Mouse (Mus musculus) left cerebral cortex, postnatal 4 days (tissue): ENCODE data around the gene Galr3. TPM values are rescaled to one million over a fixed set of nuclear protein-coding genes. Genes with fewer than 3 reads are reported as not detected.
"Not testable (repeated sequence)": the region's sequence is repeated elsewhere in the genome, so short reads cannot be mapped to it uniquely, and the experiment has no call there.

Source experiments
- DNase-seq: peaks from one replicate; pipeline ENCODE4 v3.0.0-alpha.2; 2022
- intact Hi-C: fragments of 180-260 bp; cut with DNase I; formaldehyde crosslinking; loops from one replicate; pipeline ENCODE4 v1.15.1; 2025
- total RNA-seq, 2 experiments: library from RNA; stranded (reverse); gene quantifications; 2 replicates each; pipeline ENCODE4 v1.2.3; 2021

Gene Galr3
- 1 to 10 TPM in 1 of 2 experiments, not detected in 1; 1.0 TPM for total RNA-seq

DNA sequence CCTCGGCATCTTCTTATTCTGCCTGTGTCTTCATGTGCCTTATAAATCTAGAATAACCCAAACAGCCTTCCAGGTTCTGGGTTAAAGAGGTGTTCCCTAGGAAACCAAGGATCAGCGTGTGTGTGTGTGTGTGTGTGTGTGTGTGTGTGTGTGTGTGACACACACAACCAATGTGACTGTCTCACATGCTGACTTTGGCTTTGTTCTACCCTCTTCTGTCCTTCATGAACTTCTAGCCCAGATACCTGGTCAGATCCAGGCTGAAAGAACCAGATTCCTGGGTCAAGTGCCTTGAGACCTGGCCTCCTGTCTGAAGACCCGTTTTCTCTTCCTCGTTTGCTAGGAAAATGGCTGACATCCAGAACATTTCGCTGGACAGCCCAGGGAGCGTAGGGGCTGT lies at the start of gene Galr3:
Galr3 (plus strand) TSS at position 301 of the 400 bp plus-strand sequence.
- intact Hi-C loops = no loop called here
- no peak for DNase-seq

DNA sequence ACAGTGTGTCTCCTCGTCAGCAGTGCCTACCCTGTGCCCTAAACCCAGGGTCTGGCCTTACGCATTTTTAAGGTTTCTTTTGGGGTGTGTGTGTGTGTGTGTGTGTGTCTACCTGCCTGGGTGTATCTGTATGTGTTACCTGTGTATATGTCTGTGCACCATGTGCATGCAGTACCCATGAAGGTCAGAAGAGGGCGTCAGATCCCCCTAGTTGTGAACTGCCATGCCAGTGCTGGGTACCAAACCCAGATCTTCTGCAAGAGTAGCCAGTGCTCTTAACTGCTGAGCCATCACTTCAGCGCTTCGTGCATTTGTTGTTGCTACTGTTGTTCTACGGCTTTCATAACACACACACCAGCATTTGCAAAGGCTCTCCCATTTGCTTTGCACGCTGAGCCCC lies 49.5 kb upstream of the Galr3 start:
- no peak for DNase-seq
- intact Hi-C loops = no loop called here

DNA sequence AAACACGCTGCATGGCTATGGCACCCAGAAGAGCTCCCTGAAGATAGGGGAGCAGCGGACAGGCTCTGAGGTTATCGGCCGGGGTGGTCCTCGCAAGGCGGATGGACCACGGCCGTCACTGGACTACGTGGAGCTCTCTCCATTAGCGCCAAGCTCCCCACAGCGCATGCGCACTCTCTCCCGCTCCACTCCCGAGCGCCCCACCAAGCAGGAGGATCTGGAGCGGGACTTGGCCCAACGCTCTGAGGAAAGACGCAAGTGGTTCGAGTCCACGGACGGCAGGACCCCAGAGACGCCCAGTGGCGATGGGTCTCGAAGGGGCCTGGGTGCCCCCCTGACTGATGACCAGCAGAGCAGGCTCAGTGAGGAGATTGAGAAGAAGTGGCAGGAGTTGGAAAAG lies 48.8 kb upstream of the Galr3 start:
- intact Hi-C loops = no loop called here
- DNase-seq = no peak

DNA sequence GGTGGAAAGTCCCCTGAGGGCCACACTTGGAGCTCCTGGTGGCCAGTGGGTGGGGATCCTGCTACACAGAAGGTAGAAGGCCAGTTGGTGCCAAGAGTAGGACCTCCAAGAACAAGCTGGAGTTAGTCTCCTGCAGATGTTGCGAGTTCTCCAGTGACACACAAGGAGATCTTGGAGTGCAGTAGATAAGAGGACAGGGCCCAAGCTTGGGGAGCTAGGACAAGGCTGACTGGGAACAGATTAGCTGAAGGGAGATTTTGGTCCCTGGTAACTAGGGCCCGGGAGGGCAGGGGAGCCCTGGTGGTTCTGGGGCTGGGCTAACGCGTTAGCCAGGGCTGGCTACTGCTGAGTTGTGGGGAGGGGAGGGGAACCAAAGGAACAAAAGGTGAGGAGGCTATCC lies 45.8 kb upstream of the Galr3 start:
- DNase-seq = no peak
- intact Hi-C loops = no loop called here

DNA sequence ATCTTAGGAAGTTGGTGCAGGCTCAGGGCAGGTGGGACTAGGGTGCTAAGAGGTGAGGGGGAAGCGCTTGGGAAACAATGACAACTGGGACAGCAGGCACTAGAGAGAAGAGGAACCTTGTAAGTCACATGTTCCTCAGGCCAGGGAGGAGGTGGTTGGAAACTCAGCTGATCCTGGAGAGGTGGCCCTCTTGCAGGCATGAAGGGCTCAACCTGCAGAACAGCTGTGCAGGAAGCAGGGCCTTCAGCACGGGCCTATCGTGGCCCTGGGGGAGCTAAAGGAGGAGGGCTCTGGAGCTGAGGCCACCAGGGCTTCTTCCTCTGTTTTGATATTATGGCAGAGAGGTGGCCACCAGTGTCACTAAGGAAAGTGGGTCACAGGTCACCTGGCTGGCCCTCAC lies 45.0 kb upstream of the Galr3 start:
- DNase-seq = no peak
- intact Hi-C loops = no loop called here

DNA sequence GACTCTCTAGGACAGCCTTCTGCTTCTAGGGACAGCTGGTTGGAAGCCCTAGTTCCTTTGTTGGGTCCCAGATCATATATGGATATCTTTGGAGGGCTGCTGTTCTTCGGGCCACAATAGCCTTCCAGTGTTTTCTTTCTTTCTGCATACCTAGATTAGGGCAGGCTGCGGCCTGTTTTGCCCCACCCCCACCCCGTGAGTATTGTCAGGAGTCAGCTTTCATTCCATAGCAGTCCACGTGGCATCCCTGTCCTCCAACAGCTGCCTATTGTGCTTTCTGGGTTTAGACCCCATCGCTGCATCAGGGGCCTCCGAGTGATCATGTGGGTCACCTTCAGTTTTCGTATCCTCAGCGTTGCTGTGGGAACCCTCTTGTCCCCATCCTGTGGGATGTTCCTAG lies 43.3 kb upstream of the Galr3 start:
- intact Hi-C loops = no loop called here

DNA sequence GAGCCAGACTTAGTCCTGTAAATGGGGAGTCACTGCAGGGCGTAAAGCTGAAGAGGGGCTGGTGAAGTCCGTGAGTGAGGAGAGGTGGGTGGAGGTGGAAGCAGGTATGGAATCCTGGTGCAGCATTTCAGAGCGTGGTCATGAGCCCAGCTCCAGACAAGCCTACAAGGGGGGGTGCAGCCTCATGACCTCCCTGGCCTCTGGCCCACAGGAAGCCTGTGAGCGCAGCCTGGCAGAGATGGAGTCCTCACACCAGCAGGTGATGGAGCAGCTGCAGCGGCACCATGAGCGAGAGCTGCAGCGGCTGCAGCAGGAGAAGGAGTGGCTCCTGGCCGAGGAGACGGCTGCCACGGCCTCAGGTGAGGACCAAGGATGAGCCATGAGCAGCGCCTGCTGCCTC lies 42.1 kb upstream of the Galr3 start:
- peak; percentile 21 for DNase-seq
- intact Hi-C loops = no loop called here

More for the DNA sequence above, 43.3 kb upstream of the Galr3 start:
- no peak for DNase-seq

DNA sequence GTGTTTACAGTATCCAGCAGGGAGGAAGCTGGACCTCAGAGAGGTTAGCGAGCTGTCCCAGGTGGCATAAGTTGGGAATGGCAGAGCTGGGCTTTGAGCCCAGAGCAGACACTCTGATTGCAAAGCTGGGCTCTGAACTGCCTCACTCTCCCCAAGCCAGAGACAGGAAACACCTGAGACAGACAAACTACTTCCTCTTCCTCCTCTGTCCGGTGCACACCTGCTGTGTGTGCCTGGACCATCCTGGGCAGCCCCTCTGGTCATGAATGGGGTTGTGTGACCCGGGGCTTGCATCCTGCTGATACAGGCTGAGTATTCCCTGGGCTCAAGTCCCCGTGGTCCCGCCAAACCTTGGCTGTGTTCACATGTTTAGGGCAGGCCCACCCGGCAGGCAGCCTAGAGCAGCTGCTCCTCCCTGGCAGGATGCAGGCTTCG lies 41.3 kb upstream of the Galr3 start:
- intact Hi-C loops = no loop called here
- DNase-seq = peak; percentile 71

DNA sequence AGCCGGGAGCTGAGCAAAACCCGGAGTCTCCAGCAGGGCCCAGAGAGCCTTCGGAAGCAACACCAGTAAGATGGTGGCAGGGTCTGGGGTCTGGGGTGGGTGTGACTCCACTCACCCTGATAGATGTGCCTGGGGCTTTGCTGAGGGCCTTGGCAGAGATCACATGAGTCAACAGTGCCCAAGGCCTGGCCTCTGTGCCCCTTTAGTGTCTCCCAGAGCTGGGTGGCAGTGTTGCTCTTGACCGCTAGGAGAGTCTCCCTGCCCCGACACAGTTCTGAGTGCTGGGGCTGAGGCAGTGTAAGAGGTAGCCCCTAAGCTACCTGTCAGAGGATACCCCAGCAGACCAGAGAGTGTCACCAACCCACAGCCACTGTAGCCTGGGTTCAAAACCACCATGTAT lies 40.1 kb upstream of the Galr3 start:
- intact Hi-C loops = no loop called here
- DNase-seq = no peak

DNA sequence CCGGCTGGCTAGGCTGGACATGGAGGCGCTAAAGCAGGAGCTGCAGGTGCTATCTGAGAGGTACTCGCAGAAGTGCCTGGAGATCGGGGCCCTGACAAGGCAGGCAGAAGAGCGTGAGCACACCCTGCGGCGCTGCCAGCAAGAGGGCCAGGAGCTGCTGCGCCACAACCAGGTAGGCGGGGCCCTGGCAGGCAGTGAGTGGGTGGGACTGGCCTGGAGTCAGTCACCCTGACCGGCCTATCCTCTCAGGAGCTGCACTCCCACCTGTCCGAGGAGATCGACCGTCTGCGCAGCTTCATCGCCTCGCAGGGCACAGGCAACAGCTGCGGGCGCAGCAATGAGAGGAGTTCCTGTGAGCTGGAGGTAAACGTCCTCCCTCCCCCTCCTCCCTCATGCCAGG lies 39.6 kb upstream of the Galr3 start:
- intact Hi-C loops = no loop called here
- peak; percentile 39 for DNase-seq

DNA sequence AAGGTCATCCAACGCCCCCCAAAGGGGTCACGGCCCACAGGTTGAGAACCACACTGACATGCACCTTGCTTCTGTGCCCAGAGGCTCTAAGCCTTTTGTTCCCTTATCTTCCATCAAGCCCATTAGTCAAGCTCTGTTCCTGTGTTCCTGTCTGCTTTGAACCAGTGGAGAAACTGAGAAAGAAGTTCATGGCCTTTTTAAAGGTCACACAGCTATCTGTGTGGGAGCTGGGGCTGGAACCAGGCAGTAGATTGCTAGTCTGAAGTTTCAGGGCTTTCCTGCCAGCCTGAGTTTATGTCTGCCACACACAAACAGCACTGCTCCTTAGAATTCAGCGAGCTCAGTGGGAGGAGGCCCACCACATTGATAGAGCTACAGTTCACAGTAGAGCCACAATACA lies 38.6 kb upstream of the Galr3 start:
- DNase-seq = no peak
- intact Hi-C loops = no loop called here

DNA sequence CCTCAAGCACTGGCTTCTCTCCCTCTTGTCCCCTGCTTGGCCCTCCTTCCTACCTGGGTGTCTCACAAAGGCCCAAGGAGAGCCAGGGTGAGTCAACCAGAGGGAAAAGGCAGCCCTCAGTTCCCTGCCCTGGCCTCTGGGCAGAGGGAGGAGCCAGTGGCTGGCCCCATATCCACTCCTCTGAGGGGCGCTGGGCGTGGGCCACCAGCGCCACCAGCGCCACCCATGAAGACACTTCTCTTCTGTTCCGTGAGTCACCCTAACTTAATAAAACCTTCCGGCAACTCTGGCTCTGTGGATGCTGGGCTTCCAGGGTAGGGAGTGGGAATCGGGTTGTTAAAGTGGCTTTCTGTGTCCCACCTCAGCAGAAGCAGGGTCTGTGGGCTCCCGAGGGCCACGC lies 36.1 kb upstream of the Galr3 start:
- no peak for DNase-seq
- intact Hi-C loops = no loop called here

DNA sequence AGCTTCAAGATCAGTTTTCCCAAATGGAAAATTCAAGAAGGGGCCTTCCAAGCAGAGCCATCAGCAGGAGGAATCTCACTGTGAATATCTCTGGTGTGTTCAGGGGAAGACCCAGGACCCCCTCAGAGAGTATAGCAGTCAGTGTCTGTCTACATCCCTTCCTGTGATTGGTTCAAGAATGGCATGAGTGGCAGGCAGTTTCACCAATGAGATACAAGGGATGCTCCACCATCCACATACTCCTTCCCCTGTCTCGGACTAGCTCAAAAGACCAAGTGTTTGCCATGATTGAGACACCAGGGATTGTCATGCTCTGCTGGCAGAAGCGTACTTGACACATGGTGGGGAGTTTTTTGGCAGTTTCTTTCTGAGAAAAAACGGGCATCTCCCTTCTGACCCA lies 35.0 kb upstream of the Galr3 start:
- DNase-seq = peak; percentile 64
- intact Hi-C loops = no loop called here

DNA sequence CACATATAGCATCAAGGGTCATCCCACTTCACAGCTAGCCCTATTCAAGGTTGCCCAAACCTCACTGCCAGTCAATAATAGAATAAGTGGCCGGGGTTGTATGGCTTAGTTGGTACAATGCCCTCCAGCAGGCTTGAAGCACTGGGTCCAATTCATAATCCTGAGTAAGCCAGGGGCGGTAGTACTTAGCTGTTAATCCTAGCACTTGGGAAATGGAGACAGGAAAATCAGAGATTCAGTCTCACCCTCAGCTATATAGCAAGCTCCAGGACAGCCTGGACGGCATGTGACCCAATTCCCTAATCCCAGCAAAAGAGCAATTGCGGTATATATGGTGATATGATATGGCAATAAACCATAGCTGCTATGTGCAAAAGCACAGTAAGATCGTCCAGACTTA lies 34.6 kb upstream of the Galr3 start:
- intact Hi-C loops = no loop called here
- DNase-seq = no peak

DNA sequence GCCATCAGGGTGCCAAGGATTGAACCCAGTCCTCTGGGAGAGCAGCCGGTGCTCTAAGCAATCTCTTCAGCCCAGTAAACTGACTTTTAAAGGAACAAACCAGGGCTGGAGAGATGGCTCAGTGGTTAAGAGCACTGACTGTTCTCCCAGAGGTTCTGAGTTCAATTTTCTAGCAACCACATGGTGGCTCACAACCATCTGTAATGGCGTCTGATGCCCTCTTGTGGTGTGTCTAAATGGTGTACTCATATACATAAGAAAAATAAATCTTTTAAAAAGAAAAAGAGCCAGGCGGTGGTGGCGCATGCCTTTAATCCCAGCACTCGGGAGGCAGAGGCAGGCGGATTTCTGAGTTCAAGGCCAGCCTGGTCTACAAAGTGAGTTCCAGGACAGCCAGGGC lies 33.8 kb upstream of the Galr3 start:
- intact Hi-C loops = not testable (repeated sequence)

DNA sequence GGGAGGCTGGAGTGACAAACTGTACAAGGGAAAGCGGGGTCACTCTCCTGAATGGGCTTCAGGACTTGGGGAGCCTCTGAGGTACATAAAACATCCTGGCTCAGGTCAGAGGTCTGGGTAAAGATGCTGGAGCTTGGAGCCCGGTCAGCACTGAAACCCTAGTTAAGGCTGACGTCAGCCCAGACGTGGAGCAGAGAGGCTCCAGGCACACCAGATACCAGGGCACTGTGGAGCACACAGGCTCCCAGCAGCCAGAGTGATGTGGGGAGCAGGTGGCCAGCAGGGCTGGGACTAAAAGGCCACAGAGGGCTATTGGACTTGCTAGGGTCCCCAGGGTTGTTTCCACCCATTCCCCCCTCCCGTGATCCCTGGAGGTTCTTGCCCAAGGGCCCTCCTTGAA lies 32.0 kb upstream of the Galr3 start:
- DNase-seq = no peak
- intact Hi-C loops = no loop called here

More for the DNA sequence above, 33.8 kb upstream of the Galr3 start:
- not testable (repeated sequence) for DNase-seq

DNA sequence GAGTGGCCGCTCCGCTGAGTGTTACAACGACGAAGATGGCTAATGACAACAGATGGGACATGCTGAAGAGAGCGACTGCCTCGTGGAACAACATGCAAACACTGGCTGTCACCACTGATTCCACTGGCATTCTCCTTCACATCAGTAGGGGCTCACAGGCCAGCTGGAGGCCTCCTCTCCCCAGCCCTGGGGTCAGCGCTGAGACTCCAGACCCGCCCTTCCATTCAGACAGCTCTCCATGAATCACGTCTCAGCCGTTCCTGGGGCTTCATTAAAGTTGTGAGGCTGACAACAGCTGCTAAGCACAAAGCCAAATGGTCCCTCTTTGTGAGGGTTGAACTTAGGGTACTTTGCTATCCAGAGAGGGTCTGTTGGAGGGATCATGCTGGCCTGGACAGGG lies 30.1 kb upstream of the Galr3 start:
- intact Hi-C loops = no loop called here
- DNase-seq = no peak

DNA sequence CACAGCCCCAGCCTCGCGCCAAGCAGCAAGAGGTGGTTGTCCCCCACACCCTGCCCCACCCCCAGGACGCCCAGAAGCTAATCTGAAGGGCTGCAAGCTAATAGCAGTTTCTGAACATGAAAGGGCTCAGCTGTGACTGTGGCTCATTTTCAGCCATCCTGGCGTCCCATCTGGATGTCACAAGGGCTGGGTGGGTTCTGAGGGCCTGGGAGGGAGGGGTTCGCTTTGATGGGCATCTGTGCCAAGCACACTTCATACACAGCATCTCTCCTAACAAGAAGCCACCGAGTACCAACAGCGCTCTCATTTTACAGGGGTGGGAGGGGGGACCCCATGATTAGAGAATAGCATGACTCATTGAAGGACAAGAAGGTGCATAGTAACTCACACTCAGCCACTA lies 28.3 kb upstream of the Galr3 start:
- peak; percentile 79 for DNase-seq
- intact Hi-C loops = no loop called here

DNA sequence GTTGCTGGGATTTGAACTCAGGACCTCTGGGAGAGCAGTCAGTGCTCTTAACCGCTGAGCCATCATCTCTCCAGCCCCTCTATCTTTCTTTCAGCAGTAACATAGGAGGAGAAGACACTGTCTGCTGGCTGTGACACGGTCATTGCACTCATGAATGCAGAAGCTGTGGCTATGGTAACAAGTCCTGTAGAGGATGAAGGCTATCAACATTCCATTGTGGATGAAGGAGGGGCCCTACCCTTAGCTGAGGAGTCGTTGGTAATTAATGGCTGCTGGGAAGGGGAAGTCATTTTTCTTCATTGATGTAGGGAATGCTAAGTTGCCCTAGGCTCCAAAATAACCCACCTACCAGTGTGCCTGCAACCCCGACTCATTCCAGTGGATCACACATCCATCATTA lies 23.5 kb upstream of the Galr3 start:
- DNase-seq = no peak
- intact Hi-C loops = no loop called here

DNA sequence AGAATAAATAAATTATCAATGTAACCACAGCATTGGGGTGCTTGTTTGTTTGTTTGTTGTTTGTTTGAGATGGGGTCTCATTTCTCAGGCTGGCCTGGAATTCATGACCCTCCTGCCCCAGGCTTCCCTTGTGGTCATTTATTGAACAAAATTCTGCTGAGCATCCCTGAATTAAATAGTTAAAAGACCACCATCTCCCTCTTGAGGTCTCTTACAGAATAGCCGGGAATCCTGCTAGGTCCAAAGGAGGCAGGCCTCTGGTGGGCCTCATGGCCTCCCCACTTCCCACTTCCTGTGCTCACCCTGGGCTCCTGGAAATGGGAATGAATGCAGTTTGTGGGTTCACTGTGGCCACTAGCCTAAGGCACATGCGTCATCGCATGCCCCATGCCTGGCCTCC lies 22.8 kb upstream of the Galr3 start:
- intact Hi-C loops = no loop called here
- no peak for DNase-seq

DNA sequence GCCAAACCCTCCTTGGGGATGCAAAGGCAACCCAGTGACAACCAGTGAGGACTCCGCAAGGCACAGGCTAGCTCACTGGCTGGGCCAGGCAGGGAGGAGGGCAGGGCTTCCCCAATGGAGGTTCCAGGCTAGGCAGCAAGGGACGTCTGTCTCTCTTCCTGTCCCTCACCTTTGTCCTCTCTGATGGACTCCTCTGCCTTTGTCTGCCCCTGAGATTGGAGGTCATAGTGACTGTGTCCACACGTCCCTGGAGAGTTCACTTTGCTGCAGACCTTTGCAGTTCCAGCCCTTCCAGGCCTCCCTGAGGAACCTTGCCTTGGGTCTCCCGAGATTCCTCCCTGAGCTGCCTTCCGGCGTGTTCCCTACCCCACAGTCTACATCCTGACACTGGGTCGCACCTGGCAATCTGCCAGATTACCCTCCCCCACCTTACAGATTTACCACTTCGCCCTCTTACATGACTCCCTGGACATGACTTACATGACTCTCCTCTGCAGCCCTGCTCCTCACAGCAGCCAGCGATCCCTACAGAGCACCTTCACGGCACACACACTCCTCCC lies 18.9 kb upstream of the Galr3 start:
- intact Hi-C loops = no loop called here
- no peak for DNase-seq

DNA sequence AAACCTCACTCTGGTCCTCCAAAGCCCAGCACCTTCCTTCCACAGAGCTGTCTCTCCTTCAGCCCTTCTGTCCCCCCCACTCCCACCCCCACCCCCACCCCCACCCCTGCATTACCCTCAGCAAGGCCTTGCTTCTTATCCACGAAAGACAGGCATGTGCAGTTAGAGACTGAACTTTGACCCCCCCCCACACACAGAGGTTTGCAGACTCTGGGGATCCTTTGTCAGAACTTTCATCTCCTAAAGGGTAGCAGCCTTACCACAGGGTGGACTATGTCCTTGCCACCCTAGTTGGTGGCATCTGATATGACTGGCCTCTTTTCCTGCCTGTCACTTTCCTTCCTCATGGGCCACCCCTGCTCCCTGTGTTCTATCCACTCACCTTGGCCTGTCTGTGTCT lies 18.3 kb upstream of the Galr3 start:
- DNase-seq = no peak
- intact Hi-C loops = no loop called here

DNA sequence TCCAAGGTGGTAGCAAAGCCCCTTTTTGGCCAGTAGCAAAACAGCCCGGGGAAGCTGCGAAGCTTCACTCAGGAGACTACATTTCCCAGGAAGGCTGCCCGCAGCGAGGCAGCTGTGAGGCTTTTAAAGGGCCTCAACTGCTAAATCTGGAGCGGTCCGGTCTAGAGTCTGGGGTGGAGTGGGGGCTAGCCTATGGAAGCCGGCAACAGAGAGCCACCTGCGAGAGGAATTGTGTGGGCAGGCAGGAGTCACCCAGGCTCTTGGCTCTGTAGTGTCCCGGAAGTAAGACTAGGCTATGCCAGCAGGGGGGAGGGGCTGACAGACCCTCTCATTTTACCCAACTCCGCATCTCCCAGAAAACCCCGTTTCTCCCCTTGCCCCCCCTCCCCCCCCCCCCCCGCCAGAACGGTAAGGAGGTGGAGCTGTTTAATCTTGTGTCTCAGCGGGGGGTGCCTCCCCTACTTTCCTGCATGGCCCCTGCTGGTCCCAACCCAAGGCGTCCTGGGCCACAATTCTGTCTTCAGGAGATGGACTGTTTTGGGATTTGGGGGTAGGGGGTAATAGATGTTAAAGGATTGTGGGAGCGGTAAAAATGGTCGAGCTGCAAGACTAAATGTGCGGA lies 15.9 kb upstream of the Galr3 start:
- peak; percentile 23 for DNase-seq
- intact Hi-C loops = no loop called here
